Mouse (Mus musculus) limb, embryonic 12.5 days (tissue): ENCODE data around the gene Nudt14. TPM values are rescaled to one million over a fixed set of nuclear protein-coding genes. Genes with fewer than 3 reads are reported as not detected.

Source experiments
- ATAC-seq: fragments of 200-750 bp; cut with Nextera tagmentation; 2 replicates; pipeline ENCODE4 v1.8.0; 2017; ENCODE audit warnings: low read depth, moderate TSS enrichment; ENCODE audit not compliant: insufficient number of reproducible peaks, insufficient read depth, low FRiP score, low TSS enrichment
- H3K27ac ChIP-seq: fragments of 300-500 bp; sonication (generic); 2 replicates; pipeline ENCODE4 v1.5.1; 2016; ENCODE audit warnings: mild to moderate bottlenecking, moderate library complexity
- H3K27me3 ChIP-seq: fragments of 300-500 bp; sonication (generic); 2 replicates; pipeline ENCODE4 v1.6.1; 2016; ENCODE audit warnings: mild to moderate bottlenecking, moderate library complexity
- H3K36me3 ChIP-seq: fragments of 300-500 bp; sonication (generic); 2 replicates; pipeline ENCODE4 v1.6.1; 2016; ENCODE audit warnings: mild to moderate bottlenecking, moderate library complexity
- H3K4me1 ChIP-seq: fragments of 300-500 bp; sonication (generic); replicated peaks from 2 replicates; pipeline ENCODE4 v1.6.1; 2016
- H3K4me2 ChIP-seq: fragments of 300-500 bp; sonication (generic); 2 replicates; pipeline ENCODE4 v1.6.1; 2016; ENCODE audit warnings: mild to moderate bottlenecking, moderate library complexity
- H3K4me3 ChIP-seq: fragments of 300-500 bp; sonication (generic); replicated peaks from 2 replicates; pipeline ENCODE4 v1.5.1; 2016; ENCODE audit warnings: mild to moderate bottlenecking
- H3K9ac ChIP-seq: fragments of 300-500 bp; sonication (generic); replicated peaks from 2 replicates; pipeline ENCODE4 v1.6.1; 2016; ENCODE audit warnings: mild to moderate bottlenecking, moderate library complexity
- H3K9me3 ChIP-seq: fragments of 300-500 bp; sonication (generic); 2 replicates; pipeline ENCODE4 v1.6.1; 2016; ENCODE audit warnings: mild to moderate bottlenecking, moderate library complexity
- WGBS: fragments of 180-500 bp; shearing (Covaris S2); methylation state at CpG from one replicate; pipeline ENCODE4 v1.1.7; 2016; 5-methylcytosine and 5-hydroxymethylcytosine counted together
- polyA plus RNA-seq: library from polyadenylated mRNA; unstranded; fragments of >200 nt; fragmentation: Nextera tagmentation; extraction: Ambion mirVana; gene quantifications from 2 replicates; pipeline ENCODE4 v1.2.1, GENCODE M21; 2016

Nudt14 gene
- polyA plus RNA-seq, 1 experiment from 2014 or later = 95.2 TPM

DNA sequence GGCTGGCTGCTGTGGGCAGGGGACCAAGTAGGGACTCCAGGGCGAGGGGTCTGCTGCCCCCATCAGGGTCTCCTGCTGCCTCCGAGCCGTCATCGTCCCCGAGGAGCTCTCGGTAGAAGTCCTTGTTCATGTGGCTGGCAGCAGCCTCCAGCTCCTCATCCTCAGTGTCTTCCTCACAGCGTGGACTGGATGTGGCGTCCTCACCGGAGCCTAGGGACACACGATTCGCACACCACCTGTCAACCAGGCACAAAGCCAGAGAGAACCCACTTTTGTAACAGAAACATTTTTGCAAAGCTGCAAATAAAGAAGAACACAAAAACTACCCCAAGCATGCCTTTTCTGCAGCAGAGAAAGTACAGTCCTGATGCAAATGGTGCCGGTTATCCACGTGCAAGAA lies 23.9 kb upstream of the Nudt14 start:
- Histone ChIP-seq H3K4me2 (no peak overlapping the region), H3K27me3 (no peaks in the 10 kb centered on the region), H3K36me3 (peaks cover 98% of the 10 kb centered on the region), H3K9ac (no peak overlapping the region), H3K4me3 (no peak overlapping the region), H3K9me3 (no peaks in the 10 kb centered on the region), H3K4me1 (no peaks in the 10 kb centered on the region), H3K27ac (no peak overlapping the region)
- 90% methylated on average over 13 of the region's 13 CpGs for WGBS
- no peak for ATAC-seq

DNA sequence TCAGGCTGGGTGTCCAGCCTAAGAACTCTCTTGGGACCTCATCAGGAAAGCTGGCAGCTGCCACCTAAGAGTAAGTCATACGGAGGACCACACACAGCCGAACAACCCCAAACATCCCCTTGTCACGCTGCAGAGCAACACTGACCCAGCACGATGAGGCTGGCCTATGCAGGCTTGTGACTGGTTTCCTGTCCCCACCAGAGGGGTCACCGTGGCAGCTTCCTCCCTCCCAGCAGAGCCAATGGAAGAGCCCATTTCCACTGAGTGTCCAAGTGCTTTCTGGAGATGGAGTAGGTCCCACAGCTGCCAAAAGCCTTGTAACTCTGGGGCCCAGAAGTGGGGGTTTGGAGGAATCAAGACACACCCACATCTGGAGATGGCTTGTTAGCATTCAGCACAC lies 19.9 kb upstream of the Nudt14 start:
- H3K9me3 ChIP-seq = no peaks in the 10 kb centered on the region
- WGBS = 90% methylated on average over 5 of the region's 5 CpGs
- H3K4me1 ChIP-seq = no peaks in the 10 kb centered on the region
- H3K4me2 ChIP-seq = no peak overlapping the region
- ATAC-seq = no peak
- H3K9ac ChIP-seq = no peak overlapping the region
- H3K27me3 ChIP-seq = no peaks in the 10 kb centered on the region
- no peak overlapping the region for H3K4me3 ChIP-seq
- H3K27ac ChIP-seq = no peak overlapping the region
- H3K36me3 ChIP-seq = peaks cover 97% of the 10 kb centered on the region

DNA sequence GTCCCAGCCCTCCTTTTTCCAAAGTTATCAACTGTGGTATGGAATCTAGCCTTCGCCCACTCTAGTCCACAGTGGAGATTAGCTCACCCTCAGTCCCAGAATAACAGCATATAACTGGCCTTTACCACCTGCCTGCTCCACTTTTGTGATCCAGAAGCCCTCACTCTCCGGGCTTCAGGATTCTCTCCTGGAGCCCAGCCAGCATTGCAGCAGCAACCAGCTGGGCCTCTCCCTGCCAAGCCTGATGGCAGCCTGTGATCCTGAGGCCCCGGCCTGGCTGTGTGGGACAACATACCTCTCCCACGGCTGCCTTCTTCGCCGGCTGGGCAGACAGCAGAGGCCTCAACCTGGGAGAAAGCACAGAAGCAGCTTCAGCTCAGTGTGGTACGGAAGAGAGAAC lies 19.5 kb upstream of the Nudt14 start:
- no peaks in the 10 kb centered on the region for H3K4me1 ChIP-seq
- H3K9me3 ChIP-seq = no peaks in the 10 kb centered on the region
- no peak for ATAC-seq
- no peak overlapping the region for H3K4me2 ChIP-seq
- WGBS = 91% methylated on average over 7 of the region's 7 CpGs
- no peak overlapping the region for H3K9ac ChIP-seq
- no peak overlapping the region for H3K4me3 ChIP-seq
- no peaks in the 10 kb centered on the region for H3K27me3 ChIP-seq
- no peak overlapping the region for H3K27ac ChIP-seq
- H3K36me3 ChIP-seq = peaks cover 97% of the 10 kb centered on the region

DNA sequence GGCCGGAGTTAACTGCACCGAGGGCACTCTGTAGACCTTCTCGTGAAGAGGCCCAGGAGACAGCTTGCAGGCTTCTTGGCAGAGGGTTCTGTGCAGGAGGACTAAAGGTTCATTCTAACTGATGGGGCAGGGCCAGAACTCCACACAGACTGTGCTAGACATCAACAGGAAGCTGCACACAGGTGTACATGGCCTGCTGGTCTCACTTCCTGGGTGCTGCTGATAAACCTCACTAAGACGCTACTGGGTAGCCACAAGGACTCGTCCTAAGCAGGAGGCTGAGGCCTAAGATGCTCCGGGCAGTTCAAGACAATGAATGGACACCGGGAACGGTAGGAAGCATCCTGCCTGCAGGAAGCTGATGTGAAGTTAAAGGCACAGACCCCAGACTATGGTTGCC lies 17.5 kb upstream of the Nudt14 start:
- Histone ChIP-seq H3K9me3 (no peaks in the 10 kb centered on the region), H3K27ac (no peak overlapping the region), H3K4me3 (no peak overlapping the region), H3K36me3 (peaks cover 84% of the 10 kb centered on the region), H3K4me2 (no peak overlapping the region), H3K9ac (no peak overlapping the region), H3K27me3 (no peaks in the 10 kb centered on the region), H3K4me1 (no peaks in the 10 kb centered on the region)
- WGBS = 88% methylated on average over 8 of the region's 8 CpGs
- no peak for ATAC-seq

DNA sequence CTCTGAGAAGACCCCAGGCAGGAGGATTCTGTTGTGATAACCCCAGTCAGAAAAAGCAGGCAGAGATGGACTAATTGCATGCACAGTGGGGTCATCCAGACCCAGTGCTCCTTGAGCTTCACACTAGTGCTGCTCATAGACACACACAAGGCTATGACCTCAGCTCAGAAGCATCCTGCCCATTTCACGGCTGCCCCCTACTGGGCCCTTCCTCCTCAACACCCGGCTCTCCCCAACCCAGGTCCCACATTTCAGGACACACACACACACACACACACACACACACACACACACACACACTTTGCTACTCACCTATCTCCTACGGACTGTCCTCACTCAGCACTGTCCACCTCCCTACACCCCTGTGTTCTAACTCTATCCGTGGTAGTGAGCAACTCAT lies 16.4 kb upstream of the Nudt14 start:
- no peak overlapping the region for H3K4me3 ChIP-seq
- 0 out of 2 replicates have a peak overlapping the region, but pooled peaks have one; percentile 17 for H3K27ac ChIP-seq
- H3K36me3 ChIP-seq = peaks cover 73% of the 10 kb centered on the region
- H3K4me1 ChIP-seq = no peaks in the 10 kb centered on the region
- no peak overlapping the region for H3K9ac ChIP-seq
- H3K9me3 ChIP-seq = no peaks in the 10 kb centered on the region
- H3K27me3 ChIP-seq = no peaks in the 10 kb centered on the region
- no peak for ATAC-seq
- WGBS = 40% methylated on average over 4 of the region's 4 CpGs
- no peak overlapping the region for H3K4me2 ChIP-seq

DNA sequence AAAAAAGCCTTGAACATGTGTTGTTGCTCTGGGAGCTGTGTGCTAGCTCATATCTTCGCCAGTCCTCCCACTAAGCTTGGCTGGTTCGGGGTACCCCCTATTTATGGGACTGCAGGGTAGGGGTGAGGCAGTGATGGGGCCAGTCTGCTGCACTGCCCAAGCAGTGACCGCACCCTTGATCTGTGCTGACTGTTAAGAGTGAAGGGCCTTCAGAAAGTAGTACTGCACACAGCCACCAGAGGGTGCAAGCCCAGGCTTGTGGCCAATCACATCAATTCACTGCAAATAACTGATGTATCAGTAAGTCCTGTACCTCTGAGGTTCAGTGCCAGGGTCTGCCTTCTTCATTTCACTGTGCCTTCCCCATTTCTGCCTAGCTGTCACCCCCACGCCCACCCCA lies 13.9 kb upstream of the Nudt14 start:
- Histone ChIP-seq H3K4me3 (no peak overlapping the region), H3K4me1 (peaks cover 9% of the 10 kb centered on the region), H3K9ac (no peak overlapping the region), H3K27ac (no peak overlapping the region), H3K4me2 (no peak overlapping the region), H3K9me3 (no peaks in the 10 kb centered on the region), H3K27me3 (no peaks in the 10 kb centered on the region; the same call in 1 of the 2 replicates), H3K36me3 (peaks cover 48% of the 10 kb centered on the region)
- 47% methylated on average over 4 of the region's 4 CpGs for WGBS
- ATAC-seq = 0 out of 2 replicates have a peak, but pooled peaks have one; percentile 26

DNA sequence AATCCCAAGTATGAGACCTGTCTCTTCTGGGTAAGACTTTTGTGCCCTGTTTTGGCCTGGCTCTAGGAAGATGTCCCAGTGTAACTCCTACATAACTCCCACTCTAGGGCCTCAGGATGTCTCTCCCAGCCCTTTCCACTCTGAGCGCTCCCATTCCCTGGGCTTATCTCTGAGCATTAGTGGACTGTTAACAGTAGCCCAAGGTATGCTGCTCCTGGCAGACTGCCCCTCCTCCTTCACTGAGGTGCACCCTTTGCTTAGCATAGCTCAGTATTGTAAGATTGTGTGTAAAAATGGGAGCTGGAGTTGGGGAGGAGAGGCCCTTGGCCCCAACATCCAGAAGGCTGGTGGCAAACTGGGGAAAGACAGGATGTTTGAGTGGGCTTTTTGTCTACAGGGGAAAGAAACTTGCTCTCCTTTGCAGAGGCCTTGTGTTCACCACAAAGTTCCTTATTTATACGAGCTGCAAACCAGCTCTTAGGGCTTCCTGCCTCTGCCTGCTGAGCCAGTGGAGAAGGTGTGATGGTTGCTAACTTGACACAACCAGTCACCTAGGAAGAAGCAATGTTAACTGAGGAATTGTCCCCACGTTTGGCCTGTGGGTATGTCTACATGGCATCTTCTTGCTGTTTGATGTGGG lies 11.1 kb upstream of the Nudt14 start:
- H3K9ac ChIP-seq = no peak overlapping the region
- H3K4me3 ChIP-seq = no peak overlapping the region
- peaks cover 23% of the 10 kb centered on the region for H3K36me3 ChIP-seq
- 81% methylated on average over 3 of the region's 3 CpGs for WGBS
- no peak for ATAC-seq
- H3K4me2 ChIP-seq = no peak overlapping the region
- H3K27me3 ChIP-seq = no peaks in the 10 kb centered on the region; the same call in 1 of the 2 replicates
- peaks cover 18% of the 10 kb centered on the region for H3K4me1 ChIP-seq
- no peaks in the 10 kb centered on the region for H3K9me3 ChIP-seq
- H3K27ac ChIP-seq = peak overlapping the region; percentile 29; the same call in 1 of the 2 replicates

DNA sequence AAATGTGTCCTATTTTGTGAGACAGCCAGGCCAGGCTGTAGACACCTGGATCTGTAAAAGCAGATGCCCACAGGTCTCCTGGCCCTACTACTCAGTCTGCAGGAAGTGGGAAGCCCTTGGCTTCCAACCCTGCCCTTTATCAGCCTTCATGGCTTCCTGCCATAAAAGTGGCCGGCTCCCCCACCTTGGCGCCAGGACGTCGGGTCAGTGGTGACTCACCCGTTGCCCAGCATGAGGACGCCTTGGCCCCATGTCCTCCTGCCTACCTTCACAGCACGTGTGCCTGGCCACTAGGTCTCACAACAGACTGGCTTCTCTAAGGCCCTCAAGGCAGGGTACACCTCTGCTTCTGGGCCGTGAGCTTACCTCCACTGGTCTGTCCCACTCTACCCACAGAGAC lies 10.5 kb upstream of the Nudt14 start:
- Histone ChIP-seq H3K4me3 (no peak overlapping the region), H3K4me1 (peaks cover 18% of the 10 kb centered on the region), H3K27me3 (no peaks in the 10 kb centered on the region; the same call in 1 of the 2 replicates), H3K9ac (no peak overlapping the region), H3K9me3 (no peaks in the 10 kb centered on the region), H3K27ac (no peak overlapping the region), H3K36me3 (peaks cover 16% of the 10 kb centered on the region), H3K4me2 (no peak overlapping the region)
- ATAC-seq = no peak
- WGBS = 50% methylated on average over 8 of the region's 8 CpGs

DNA sequence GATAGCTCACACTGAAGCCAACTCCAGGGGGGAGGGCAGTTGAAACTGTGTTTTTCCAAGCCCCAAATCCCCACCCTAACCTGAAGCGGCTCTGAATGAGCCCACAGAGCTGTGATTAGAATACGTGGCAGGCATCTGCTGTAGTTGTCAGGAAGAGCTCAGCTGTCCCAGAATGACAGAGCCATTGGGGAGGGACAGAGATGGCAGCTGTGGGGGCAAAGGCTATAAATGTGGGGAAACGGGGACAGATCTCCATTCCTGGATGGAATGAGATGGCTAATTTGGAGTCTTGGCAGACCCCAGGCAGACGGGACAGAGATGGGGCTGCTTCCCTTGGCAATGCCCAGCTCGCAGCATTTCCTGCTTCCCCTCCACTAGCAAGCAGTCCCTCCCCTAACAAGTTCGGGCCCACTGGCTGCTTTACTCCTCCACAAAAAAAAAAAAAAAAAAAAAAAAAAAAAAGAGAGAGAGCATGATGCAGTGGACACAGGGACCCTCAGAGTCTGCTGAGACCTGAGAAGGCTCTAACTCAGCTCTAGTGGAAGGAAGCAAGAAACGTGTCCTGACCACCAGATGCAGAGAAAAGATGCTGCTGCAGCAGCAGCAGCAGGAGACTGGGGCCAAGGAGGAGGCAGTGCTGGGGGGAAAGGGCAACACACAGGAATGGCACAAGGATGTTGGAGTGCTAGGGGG lies 9.4 kb upstream of the Nudt14 start:
- Histone ChIP-seq H3K27ac (no peak overlapping the region), H3K9me3 (no peaks in the 10 kb centered on the region), H3K9ac (no peak overlapping the region), H3K27me3 (no peaks in the 10 kb centered on the region; the same call in 1 of the 2 replicates), H3K4me3 (no peak overlapping the region), H3K4me2 (peak overlapping the region; percentile 92), H3K36me3 (peaks cover 6% of the 10 kb centered on the region), H3K4me1 (peaks cover 18% of the 10 kb centered on the region)
- ATAC-seq = no peak
- 19% methylated on average over 7 of the region's 7 CpGs for WGBS

DNA sequence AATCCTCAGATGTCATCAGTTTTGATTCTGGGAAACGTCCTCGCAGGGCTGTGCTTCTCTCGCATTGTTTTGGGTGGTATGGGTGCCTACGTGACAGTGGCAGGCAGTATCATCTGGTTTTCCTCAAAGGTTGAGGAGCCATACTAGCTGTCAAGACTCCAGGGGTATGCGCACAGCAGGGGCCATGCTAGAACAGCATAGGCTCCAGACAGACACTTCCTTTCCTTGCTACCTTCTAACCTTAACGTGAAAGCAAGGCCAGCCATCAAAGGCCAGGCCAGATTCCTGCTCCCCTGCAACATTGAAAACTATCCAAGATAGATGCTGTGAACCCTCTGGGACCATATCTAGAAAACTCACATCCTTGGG lies 8.8 kb upstream of the Nudt14 start:
- H3K9ac ChIP-seq = peak overlapping the region; percentile 37; the same call in 1 of the 2 replicates
- H3K27me3 ChIP-seq = no peaks in the 10 kb centered on the region; the same call in 1 of the 2 replicates
- H3K4me3 ChIP-seq = peak overlapping the region; percentile 64
- peak overlapping the region; percentile 92 for H3K4me2 ChIP-seq
- peaks cover 5% of the 10 kb centered on the region for H3K36me3 ChIP-seq
- no peak overlapping the region; the same call in 1 of the 2 replicates for H3K27ac ChIP-seq
- WGBS = 5% methylated on average over 6 of the region's 6 CpGs
- H3K9me3 ChIP-seq = no peaks in the 10 kb centered on the region
- peaks cover 18% of the 10 kb centered on the region for H3K4me1 ChIP-seq
- peak; percentile 8; the same call in 1 of the 2 replicates for ATAC-seq

DNA sequence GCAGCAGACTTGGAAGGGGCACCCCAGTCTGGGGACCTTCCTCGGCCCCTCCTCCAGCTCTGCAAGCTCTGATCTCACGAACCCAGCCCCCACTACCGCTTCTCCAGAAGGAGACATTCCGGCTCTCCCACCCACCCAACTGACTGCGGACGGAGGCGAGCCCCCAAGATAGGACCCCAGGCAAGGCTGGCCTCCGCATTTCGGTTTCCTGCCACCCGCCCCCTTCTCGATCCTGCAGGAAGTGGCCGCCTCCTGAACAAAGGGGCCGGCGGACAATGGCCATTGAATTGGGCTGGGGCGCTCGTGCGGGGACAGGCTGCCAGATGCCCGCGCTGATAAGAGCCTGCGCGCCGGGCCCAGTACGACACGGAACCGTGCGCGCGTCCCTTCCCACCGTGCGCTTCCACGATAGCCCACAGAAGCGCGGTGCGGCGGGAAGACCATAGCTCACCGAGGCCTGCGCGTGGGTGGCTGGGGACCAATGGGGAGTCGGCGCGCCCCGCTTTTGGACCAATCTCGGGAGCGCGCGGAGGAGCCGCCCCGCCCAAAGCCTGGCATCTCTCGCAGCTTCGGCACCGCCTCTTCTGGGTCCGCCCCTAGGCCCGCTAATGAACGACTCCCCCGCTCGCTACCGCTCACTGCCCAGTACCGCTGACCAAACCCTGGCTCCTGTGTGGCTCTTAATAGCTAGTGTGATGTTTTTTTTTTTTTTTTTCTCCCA lies 8.3 kb upstream of the Nudt14 start:
- ATAC-seq = peak; percentile 78
- WGBS = under 1% methylated on average over 58 of the region's 58 CpGs
- H3K9me3 ChIP-seq = no peaks in the 10 kb centered on the region
- H3K36me3 ChIP-seq = peaks cover 3% of the 10 kb centered on the region
- peak overlapping the region; percentile 83 for H3K9ac ChIP-seq
- H3K4me1 ChIP-seq = peaks cover 18% of the 10 kb centered on the region
- H3K4me2 ChIP-seq = peak overlapping the region; percentile 92
- H3K27me3 ChIP-seq = no peaks in the 10 kb centered on the region; the same call in 1 of the 2 replicates
- H3K4me3 ChIP-seq = peak overlapping the region; percentile 64
- H3K27ac ChIP-seq = peak overlapping the region; percentile 84
